Mouse (Mus musculus) heart, embryonic 16.5 days (tissue): ENCODE measurements at regions not wholly inside any gene's neighbourhood (a gene's known extent, or its start where the extent isn't known, plus 50 kb on each side); places are given as distances from the start of the nearest gene placed in this dataset.

ENCODE experiments used
- ATAC-seq: fragments of 200-750 bp; cut with Nextera tagmentation; replicated peaks from 2 replicates; pipeline ENCODE4 v1.8.0; 2017; ENCODE audit warnings: moderate number of reproducible peaks; ENCODE audit not compliant: insufficient read depth, low FRiP score; ENCODE audit errors: extremely low read depth
- H3K27ac ChIP-seq: fragments of 300-500 bp; sonication (generic); 2 replicates; pipeline ENCODE4 v1.5.1; 2014; ENCODE audit warnings: mild to moderate bottlenecking, low read length, control low read depth, moderate library complexity
- H3K27me3 ChIP-seq: fragments of 300-500 bp; sonication (generic); 2 replicates; pipeline ENCODE4 v1.6.1; 2014; ENCODE audit warnings: low read length, mixed read lengths; ENCODE audit not compliant: control insufficient read depth, insufficient read depth
- H3K36me3 ChIP-seq: fragments of 300-500 bp; sonication (generic); 2 replicates; pipeline ENCODE4 v1.6.1; 2014; ENCODE audit not compliant: control insufficient read depth, insufficient read depth
- H3K4me1 ChIP-seq: fragments of 300-500 bp; sonication (generic); 2 replicates; pipeline ENCODE4 v1.6.1; 2014; ENCODE audit warnings: low read length, mixed read lengths; ENCODE audit not compliant: control insufficient read depth, insufficient read depth
- H3K4me2 ChIP-seq: fragments of 300-500 bp; sonication (generic); 2 replicates; pipeline ENCODE4 v1.6.1; 2014; ENCODE audit warnings: low read depth, mild to moderate bottlenecking, control low read depth, low read length
- H3K4me3 ChIP-seq: fragments of 300-500 bp; sonication (generic); 2 replicates; pipeline ENCODE4 v1.5.1; 2014; ENCODE audit warnings: mild to moderate bottlenecking, control low read depth, low read length
- H3K9ac ChIP-seq: fragments of 300-500 bp; sonication (generic); 2 replicates; pipeline ENCODE4 v1.6.1; 2014; ENCODE audit warnings: low read length, control low read depth
- H3K9me3 ChIP-seq: fragments of 300-500 bp; sonication (generic); replicated peaks from 2 replicates; pipeline ENCODE4 v1.6.1; 2016; ENCODE audit warnings: low read length; ENCODE audit not compliant: control insufficient read depth
- WGBS: fragments of 180-500 bp; shearing (Covaris S2); extraction: QIAGEN DNeasy Blood & Tissue Kit; methylation state at CpG from one replicate; pipeline ENCODE4 v1.1.7; 2014; 5-methylcytosine and 5-hydroxymethylcytosine counted together

DNA sequence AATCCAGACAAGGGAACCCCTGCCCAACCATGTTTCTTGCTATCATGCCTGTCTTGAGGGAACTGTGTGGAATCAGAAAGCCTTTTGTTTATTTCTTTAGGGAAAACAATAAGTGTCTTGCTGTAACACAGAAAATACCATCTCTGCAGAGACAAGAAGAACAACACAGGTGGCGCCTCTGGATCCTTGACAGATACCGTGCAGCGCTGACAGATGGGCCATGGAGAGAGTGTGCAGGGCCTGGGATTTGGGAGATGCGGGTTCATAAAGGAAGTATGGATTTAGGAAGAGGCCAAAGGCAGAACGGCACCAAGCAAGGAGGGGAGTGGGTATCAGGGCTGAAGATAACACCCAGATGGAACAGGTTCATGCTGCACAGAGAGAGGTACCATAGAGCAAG is 209.3 kb downstream of the Drd1 start:
- Histone ChIP-seq H3K9me3 (no peaks in the 10 kb centered on the region), H3K4me2 (no peak overlapping the region), H3K9ac (no peak overlapping the region), H3K27ac (no peak overlapping the region), H3K4me3 (no peak overlapping the region), H3K4me1 (no peaks in the 10 kb centered on the region), H3K27me3 (no peaks in the 10 kb centered on the region), H3K36me3 (no peaks in the 10 kb centered on the region)
- no peak for ATAC-seq
- 77% methylated on average over 5 of the region's 5 CpGs for WGBS

- Histone ChIP-seq H3K4me3 (no peak overlapping the region), H3K27ac (no peak overlapping the region)
- 79% methylated on average over 14 of the region's 14 CpGs for WGBS
These were observed 209.7 kb downstream of the Drd1 start for GRCm38 (mm10) chr13:53845786-53846185.

DNA sequence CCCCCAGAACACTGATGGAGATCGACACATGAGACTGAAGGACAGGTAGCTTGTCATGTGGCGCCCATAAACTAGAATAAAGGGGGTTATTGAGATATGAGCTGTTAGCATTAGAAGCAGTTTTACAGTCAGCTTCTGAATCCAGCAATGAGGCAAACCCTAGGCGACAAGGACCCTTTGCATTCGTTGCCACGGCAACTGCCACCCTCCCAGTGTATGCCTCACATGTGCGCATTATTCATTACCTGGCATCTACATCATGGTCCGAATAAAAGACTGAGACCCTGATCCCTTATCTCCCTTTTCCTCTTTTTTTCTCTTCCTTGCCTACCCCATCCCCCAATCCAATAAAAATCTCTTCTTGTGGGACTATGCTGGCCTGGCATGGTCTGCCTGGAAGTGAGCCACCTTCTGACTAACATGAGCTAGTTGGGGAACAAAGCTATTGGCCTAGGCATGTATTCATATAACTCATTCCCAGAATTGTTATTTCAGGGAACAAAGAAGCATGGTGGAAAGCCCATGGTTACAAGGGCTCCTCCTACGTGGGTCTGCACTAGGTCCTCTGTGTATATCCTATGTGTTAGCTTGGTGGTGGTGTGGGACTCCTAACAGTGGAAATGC is 229.4 kb downstream of the Drd1 start:
- no peaks in the 10 kb centered on the region for H3K36me3 ChIP-seq
- H3K27me3 ChIP-seq = no peaks in the 10 kb centered on the region
- no peaks in the 10 kb centered on the region for H3K4me1 ChIP-seq
- H3K4me2 ChIP-seq = no peak overlapping the region
- no peak overlapping the region for H3K9ac ChIP-seq
- H3K27ac ChIP-seq = no peak overlapping the region
- H3K9me3 ChIP-seq = no peaks in the 10 kb centered on the region
- H3K4me3 ChIP-seq = no peak overlapping the region
- 74% methylated on average over 8 of the region's 8 CpGs for WGBS
- ATAC-seq = no peak

More at GRCm38 (mm10) chr13:53845786-53846185, 209.7 kb downstream of the Drd1 start:
- H3K4me1 ChIP-seq = no peaks in the 10 kb centered on the region
- no peak overlapping the region for H3K4me2 ChIP-seq
- H3K27me3 ChIP-seq = no peaks in the 10 kb centered on the region
- H3K9me3 ChIP-seq = no peaks in the 10 kb centered on the region
- ATAC-seq = no peak
- H3K36me3 ChIP-seq = no peaks in the 10 kb centered on the region
- no peak overlapping the region for H3K9ac ChIP-seq

DNA sequence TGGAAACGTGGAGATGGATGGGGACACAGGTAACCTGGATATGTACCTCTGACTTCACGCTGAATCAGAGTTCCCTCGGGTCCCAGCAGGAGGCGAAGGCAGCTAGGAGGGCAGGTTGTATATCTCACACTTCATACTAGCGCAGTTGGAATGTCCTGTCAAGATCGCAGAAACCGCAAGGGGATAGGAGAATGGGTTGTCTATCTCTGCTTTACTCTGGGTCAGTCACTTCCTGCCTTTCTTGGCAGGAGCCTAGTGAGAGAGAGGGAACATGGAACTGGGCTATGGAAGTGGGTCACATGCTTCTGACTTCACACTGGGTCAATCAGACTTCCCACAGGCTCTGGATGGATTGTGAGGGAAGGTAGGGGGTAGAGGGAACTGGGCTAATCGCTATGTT is 233.4 kb downstream of the Drd1 start:
- H3K4me3 ChIP-seq = no peak overlapping the region
- no peak overlapping the region for H3K9ac ChIP-seq
- H3K27ac ChIP-seq = no peak overlapping the region
- no peaks in the 10 kb centered on the region for H3K4me1 ChIP-seq
- no peaks in the 10 kb centered on the region for H3K27me3 ChIP-seq
- no peak overlapping the region for H3K4me2 ChIP-seq
- 62% methylated on average over 8 of the region's 8 CpGs for WGBS
- no peaks in the 10 kb centered on the region for H3K9me3 ChIP-seq
- ATAC-seq = no peak
- H3K36me3 ChIP-seq = no peaks in the 10 kb centered on the region

GRCm38 (mm10) chr13:53815629-53816028 is 239.9 kb downstream of the Drd1 start:
- Histone ChIP-seq H3K4me3 (no peak overlapping the region), H3K4me1 (no peaks in the 10 kb centered on the region), H3K27me3 (no peaks in the 10 kb centered on the region), H3K9ac (no peak overlapping the region), H3K4me2 (no peak overlapping the region), H3K36me3 (no peaks in the 10 kb centered on the region), H3K27ac (no peak overlapping the region), H3K9me3 (no peaks in the 10 kb centered on the region)
- 78% methylated on average over 7 of the region's 7 CpGs for WGBS
- ATAC-seq = no peak

GRCm38 (mm10) chr13:53814088-53814487 is 241.4 kb downstream of the Drd1 start:
- H3K9ac ChIP-seq = no peak overlapping the region
- no peaks in the 10 kb centered on the region for H3K9me3 ChIP-seq
- H3K27me3 ChIP-seq = no peaks in the 10 kb centered on the region
- H3K4me1 ChIP-seq = no peaks in the 10 kb centered on the region
- no peaks in the 10 kb centered on the region for H3K36me3 ChIP-seq
- H3K4me2 ChIP-seq = no peak overlapping the region
- no peak overlapping the region for H3K27ac ChIP-seq
- ATAC-seq = no peak
- 63% methylated on average over 9 of the region's 9 CpGs for WGBS
- no peak overlapping the region for H3K4me3 ChIP-seq

DNA sequence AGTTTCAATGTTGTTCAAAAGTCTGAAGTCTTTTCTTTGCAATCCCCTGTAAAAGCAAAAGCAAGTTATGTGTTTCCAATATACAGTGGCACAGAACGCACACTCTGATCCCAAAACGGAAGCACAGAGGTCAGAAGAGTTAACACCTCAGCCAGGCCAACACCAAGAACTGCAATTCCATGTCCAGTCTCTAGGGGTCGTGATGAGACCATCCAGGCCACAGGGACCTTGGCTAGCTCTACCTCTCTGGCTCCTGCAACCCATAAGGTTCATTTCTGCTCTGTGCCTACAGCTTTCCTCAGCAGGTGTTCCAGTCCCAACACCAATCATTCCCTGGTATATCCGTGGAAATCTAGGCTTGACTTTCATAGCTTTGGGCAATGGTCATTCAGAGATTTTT is 243.6 kb downstream of the Drd1 start:
- no peaks in the 10 kb centered on the region for H3K27me3 ChIP-seq
- H3K27ac ChIP-seq = no peak overlapping the region
- no peak for ATAC-seq
- H3K4me3 ChIP-seq = no peak overlapping the region
- 28% methylated on average over 4 of the region's 4 CpGs for WGBS
- H3K4me2 ChIP-seq = no peak overlapping the region
- H3K4me1 ChIP-seq = 0 out of 2 replicates have a peak, but pooled peaks cover 4% of the 10 kb centered on the region
- no peaks in the 10 kb centered on the region for H3K36me3 ChIP-seq
- H3K9ac ChIP-seq = no peak overlapping the region
- H3K9me3 ChIP-seq = no peaks in the 10 kb centered on the region

DNA sequence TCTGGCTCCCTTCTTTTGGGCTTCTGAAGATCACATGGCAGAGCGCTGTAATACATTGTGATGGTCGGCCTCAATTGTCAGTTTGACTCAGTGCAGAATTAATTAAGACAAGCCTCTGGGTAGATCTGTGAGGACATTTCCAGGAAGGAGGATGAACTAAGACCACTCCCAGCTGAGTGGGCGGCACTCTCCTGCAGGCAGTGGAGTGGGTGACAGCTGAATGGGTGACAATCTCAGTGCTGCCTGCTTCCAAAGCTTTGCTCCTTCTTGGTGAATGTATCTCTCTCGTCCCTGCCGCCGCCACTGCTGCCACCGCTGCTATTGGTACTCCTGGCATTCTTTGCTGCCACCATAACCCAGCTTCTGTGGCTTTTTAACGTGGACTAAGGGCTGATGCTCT is 244.4 kb downstream of the Drd1 start:
- Histone ChIP-seq H3K9me3 (no peaks in the 10 kb centered on the region), H3K4me3 (no peak overlapping the region), H3K4me1 (0 out of 2 replicates have a peak, but pooled peaks cover 4% of the 10 kb centered on the region), H3K9ac (no peak overlapping the region), H3K4me2 (no peak overlapping the region), H3K27me3 (no peaks in the 10 kb centered on the region), H3K36me3 (no peaks in the 10 kb centered on the region), H3K27ac (no peak overlapping the region)
- no peak for ATAC-seq
- 64% methylated on average over 8 of the region's 8 CpGs for WGBS

DNA sequence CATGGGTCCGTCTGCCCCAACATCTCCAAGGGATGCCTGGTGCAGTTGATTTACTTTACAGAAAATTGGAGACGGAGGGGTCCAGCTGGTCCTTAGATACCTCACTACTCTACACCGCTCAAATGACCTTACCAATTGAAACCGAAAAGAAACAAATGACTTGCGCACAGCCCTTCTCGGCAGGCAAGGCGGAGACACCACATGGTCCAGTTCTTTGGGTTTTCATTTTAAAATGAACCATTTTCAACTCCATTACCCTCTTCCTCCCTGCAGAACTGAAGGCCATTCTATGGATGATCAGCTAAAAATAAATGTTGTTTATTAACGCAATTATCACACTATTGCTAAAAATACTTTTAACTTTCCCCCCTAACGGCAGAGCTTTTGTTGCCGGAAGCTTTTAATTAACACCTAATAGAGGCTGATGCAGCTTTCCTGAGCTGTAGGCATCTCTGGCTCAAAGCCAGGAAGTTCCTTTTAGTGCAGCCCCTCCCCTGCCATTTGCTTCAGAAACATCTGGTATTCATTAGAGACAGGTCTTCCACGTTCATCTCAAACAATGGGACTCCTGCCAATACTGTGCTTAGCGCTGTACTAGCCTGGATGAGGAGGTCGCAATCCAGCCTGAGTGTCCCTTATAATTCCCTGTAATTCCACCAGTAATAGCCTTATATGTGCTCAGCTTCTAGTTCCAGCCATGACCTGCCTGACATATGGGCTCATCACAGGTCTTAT is 247.5 kb downstream of the Drd1 start:
- Histone ChIP-seq H3K4me2 (no peak overlapping the region), H3K4me3 (no peak overlapping the region), H3K4me1 (0 out of 2 replicates have a peak, but pooled peaks cover 4% of the 10 kb centered on the region), H3K27me3 (no peaks in the 10 kb centered on the region), H3K27ac (no peak overlapping the region), H3K9me3 (no peaks in the 10 kb centered on the region), H3K9ac (no peak overlapping the region), H3K36me3 (no peaks in the 10 kb centered on the region)
- 39% methylated on average over 13 of the region's 13 CpGs for WGBS
- ATAC-seq = no peak
